Mouse (Mus musculus): ENCODE data around the gene Spata45.
"Not testable (repeated sequence)": the region's sequence is repeated elsewhere in the genome, so short reads cannot be mapped to it uniquely, and the experiment has no call there.

The Spata45 gene

GRCm38 (mm10) chr1:191036554-191037334 lies at the start of gene Spata45:
Spata45 (plus strand) TSS chr1:191036639.
- in situ Hi-C loops (cut with MboI, MseI) = no loop called here

GRCm38 (mm10) chr1:190989437-190990082 lies 46.9 kb upstream of the Spata45 start:
- in situ Hi-C loops (cut with MboI, MseI) = loop anchor here in 1 of 2 experiments (5.0 kb wide), 1 partner anchor 47 kb away; no protein-coding TSS in a partner anchor

GRCm38 (mm10) chr1:190995548-190995947 lies 40.9 kb upstream of the Spata45 start:
- in situ Hi-C loops (cut with MboI, MseI) = no loop called here

- in situ Hi-C loops (cut with MboI, MseI) = no loop called here
Observed at GRCm38 (mm10) chr1:190996346-190996877, 40.0 kb upstream of the Spata45 start.

GRCm38 (mm10) chr1:190998027-190998426 lies 38.4 kb upstream of the Spata45 start:
- in situ Hi-C loops (cut with MboI, MseI) = no loop called here

GRCm38 (mm10) chr1:191000686-191001085 lies 35.8 kb upstream of the Spata45 start:
- in situ Hi-C loops (cut with MboI, MseI) = no loop called here

GRCm38 (mm10) chr1:191002201-191002600 lies 34.2 kb upstream of the Spata45 start:
- in situ Hi-C loops (cut with MboI, MseI) = no loop called here

GRCm38 (mm10) chr1:191008707-191009106 lies 27.7 kb upstream of the Spata45 start:
- in situ Hi-C loops (cut with MboI, MseI) = no loop called here

- in situ Hi-C loops (cut with MboI, MseI) = no loop called here
Observed at GRCm38 (mm10) chr1:191014271-191014670, 22.2 kb upstream of the Spata45 start.

- in situ Hi-C loops (cut with MboI, MseI) = no loop called here
Observed at GRCm38 (mm10) chr1:191019803-191020202, 16.6 kb upstream of the Spata45 start.

- in situ Hi-C loops (cut with MboI, MseI) = no loop called here
Observed at GRCm38 (mm10) chr1:191020217-191020924, 16.1 kb upstream of the Spata45 start.

GRCm38 (mm10) chr1:191021016-191021415 lies 15.4 kb upstream of the Spata45 start:
- in situ Hi-C loops (cut with MboI, MseI) = no loop called here

- in situ Hi-C loops (cut with MboI, MseI) = no loop called here
Observed at GRCm38 (mm10) chr1:191023140-191023539, 13.3 kb upstream of the Spata45 start.

GRCm38 (mm10) chr1:191023806-191024205 lies 12.6 kb upstream of the Spata45 start:
- in situ Hi-C loops (cut with MboI, MseI) = not testable (repeated sequence)

- in situ Hi-C loops (cut with MboI, MseI) = no loop called here
Observed at GRCm38 (mm10) chr1:191025016-191026012, 11.1 kb upstream of the Spata45 start.

- in situ Hi-C loops (cut with MboI, MseI) = no loop called here
Observed at GRCm38 (mm10) chr1:191026021-191026713, 10.3 kb upstream of the Spata45 start, which contains the start of gene Flvcr1. Flvcr1 (minus strand) TSS chr1:191026158.

GRCm38 (mm10) chr1:191030182-191030581 lies 6.3 kb upstream of the Spata45 start:
- in situ Hi-C loops (cut with MboI, MseI) = no loop called here

GRCm38 (mm10) chr1:191030922-191031425 lies 5.5 kb upstream of the Spata45 start:
- in situ Hi-C loops (cut with MboI, MseI) = not testable (repeated sequence)

GRCm38 (mm10) chr1:191035649-191036048 lies 790 bp upstream of the Spata45 start:
- in situ Hi-C loops (cut with MboI, MseI) = no loop called here

- in situ Hi-C loops (cut with MboI, MseI) = no loop called here
Observed at GRCm38 (mm10) chr1:191037999-191038398, 1.6 kb downstream of the Spata45 start.

All from T-helper 17 cell (primary cell).